Mouse (Mus musculus) large intestine, adult 2 months (tissue): ENCODE measurements around the gene St6galnac4. TPM values are rescaled to one million over a fixed set of nuclear protein-coding genes. Genes with fewer than 3 reads are reported as not detected.

Experiments used
- DNase-seq: peaks from one replicate; pipeline ENCODE4 v3.0.0-alpha.2; 2012; ENCODE audit warnings: low read depth, low spot score
- WGBS: fragments of 180-500 bp; shearing (Covaris S2); methylation state at CpG from one replicate; pipeline ENCODE4 v1.1.7; 2018; 5-methylcytosine and 5-hydroxymethylcytosine counted together
- polyA plus RNA-seq: library from polyadenylated mRNA; depleted of rRNA; stranded (reverse); fragments of >200 nt; gene quantifications from 2 replicates; pipeline ENCODE4 v1.2.3, GENCODE M21; 2012

Gene St6galnac4
- polyA plus RNA-seq, 1 experiment: 7.7 TPM

DNA sequence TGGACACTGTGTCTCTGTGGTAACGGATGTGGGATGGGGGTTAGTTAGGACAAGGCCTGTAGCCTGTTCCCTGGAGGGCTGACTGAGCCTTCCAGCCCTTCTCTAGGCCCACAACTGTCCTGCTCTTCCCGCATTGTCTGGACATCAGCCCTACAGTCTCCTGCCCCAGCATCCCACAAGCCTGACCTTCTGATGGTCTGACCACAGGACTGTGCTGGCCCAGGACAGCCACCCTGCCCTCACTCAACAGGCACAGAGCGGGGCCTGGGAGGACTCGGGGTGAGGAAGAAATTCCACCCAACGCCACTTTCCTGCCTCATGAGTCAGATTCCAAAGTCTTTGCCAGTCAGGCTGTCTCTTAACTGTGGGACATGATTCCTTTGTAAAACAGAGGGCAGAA, 10.8 kb downstream of the St6galnac4 start:
- DNase-seq: no peak
- whole genome bisulfite sequencing: 50% methylated on average over 5 of the region's 5 CpGs

DNA sequence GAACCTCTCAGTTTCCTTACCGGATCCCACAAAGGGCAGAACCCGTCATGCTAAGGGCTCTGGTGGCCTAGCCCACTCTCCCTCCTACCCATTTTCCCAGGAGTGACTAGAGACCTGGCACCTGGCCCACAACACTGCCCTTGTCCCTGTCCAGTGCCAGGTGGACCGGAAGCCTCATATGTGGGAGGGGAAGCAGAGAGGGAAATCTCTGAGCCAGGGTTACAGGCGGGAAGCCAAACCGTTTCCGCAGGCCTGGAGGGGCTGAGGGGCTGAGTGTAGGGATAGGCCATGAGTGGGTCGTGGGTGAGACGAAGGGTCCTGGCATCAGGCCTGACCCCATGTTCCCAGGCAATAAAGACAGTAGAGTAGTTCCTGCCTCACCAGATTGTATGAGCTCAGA, 11.6 kb downstream of the St6galnac4 start:
- DNase-seq: no peak
- WGBS: 54% methylated on average over 8 of the region's 8 CpGs

- DNase-seq: no peak
- WGBS: 37% methylated on average over 3 of the region's 3 CpGs
Measured at GRCm38 (mm10) chr2:32599409-32599808, 12.5 kb downstream of the St6galnac4 start, which contains the start of gene St6galnac6. TSS of gene St6galnac6 (plus strand) at chr2:32599709.

- 20% methylated on average over 8 of the region's 8 CpGs for WGBS
- no peak for DNase-seq
Measured at GRCm38 (mm10) chr2:32601417-32602065, 14.6 kb downstream of the St6galnac4 start.

GRCm38 (mm10) chr2:32602600-32603054, 15.7 kb downstream of the St6galnac4 start:
- DNase-seq: no peak
- WGBS: 1% methylated on average over 11 of the region's 11 CpGs

DNA sequence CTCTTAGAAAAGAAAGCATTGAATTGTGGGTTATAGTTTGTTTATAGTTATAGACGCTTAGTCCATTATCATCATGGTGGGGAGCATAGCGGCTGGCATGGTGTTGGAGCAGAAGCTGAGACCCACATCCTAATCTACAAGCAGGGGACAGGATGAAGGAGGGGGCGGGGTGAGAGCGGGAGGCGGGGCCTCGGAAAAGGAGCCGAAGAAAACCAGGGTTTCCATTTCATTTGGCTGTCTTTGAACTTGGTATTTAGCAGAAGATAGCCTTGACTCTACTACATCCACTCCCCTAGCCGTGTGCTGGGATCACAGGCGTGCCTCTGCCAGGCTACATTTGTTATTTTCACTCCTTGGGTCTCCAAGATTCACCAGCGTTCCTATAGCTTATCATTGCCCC, 17.7 kb downstream of the St6galnac4 start:
- DNase-seq: no peak
- 54% methylated on average over 10 of the region's 10 CpGs for WGBS

DNA sequence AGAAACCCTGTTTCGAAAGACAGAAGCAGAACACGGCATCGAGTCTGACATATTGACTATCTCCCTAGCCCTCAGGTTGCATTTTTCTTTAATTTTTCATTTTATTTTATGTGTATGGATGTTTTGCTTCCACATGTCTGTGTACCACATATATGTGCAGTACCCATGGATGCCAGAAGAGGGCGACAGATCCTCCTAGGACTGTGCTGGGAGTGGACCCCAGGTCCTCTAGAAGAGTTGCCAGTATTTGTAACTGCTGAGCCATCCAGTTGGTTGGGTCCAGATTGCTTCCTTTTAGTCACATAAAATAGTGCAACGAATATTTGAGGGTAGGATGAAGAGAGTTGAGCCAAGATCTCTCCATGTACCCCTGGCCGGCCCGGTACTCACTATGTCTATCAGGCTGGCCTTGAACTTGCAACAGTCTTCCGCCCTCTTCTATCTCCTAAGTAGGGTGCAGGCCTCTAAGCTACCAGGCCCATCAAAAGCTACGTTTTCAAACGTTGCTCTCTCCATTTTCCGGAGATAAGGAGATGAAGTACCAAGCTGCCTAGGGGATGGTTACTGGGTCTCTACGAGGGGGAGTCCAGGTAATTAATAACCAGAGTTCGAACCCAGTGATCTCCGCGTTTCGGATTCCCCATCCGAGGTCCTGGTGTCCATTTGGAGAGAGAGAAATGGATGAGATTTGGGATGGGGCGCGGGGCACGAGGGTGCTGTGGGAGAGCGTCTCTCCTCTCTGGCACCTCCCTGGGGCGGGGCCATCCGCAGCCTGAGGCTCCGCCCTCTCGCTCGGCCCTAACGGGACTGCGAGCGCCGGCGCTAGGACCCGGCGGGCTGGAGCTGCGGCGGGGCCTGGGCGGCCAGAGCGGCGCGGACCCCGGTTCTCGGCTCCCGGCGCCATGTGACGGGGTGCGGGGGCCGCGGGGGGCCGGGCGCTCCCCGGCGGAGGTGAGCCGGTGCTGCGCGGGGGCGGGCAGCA, 19.6 kb downstream of the St6galnac4 start:
- WGBS: 16% methylated on average over 48 of the region's 55 CpGs
- DNase-seq: no peak

DNA sequence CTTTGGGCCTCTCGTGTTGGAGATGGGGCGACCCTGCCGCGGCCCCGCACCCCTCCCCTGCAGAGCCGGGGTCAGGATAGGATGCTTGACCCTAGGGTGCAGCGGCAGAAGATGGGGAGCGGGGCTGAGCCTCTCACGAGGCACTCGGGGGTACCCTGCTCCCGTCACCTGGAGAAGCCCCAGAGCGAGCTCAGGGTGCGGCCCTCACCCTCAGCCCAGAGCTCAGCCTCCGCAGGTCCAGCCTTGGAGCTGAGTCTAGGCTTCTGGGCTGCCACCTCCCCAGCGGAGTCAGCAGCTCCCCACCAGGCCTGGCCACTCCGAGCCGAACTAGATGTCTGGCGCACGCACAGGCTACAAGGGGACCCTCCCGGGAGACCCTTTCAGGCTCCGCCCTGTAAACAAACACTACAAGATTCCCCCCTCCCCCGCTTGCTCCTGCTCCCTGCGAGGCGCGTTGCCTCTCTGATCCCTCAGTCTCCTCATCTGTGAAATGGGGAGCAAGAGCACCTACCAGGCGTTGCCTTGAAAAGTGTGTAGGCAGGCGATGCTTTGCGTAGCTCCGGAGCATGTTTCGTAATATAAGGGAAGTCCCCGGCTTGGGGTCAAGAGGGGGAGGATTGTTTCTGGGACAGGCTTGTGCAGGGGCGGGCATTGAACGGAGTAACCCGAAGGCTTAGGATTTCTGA, 20.5 kb downstream of the St6galnac4 start:
- no peak for DNase-seq
- WGBS: 12% methylated on average over 34 of the region's 34 CpGs

GRCm38 (mm10) chr2:32608141-32608777, 21.4 kb downstream of the St6galnac4 start:
- WGBS: 21% methylated on average over 25 of the region's 25 CpGs
- no peak for DNase-seq

- 60% methylated on average over 18 of the region's 18 CpGs for WGBS
Measured at GRCm38 (mm10) chr2:32608778-32609435, 22.0 kb downstream of the St6galnac4 start.

GRCm38 (mm10) chr2:32610610-32611229, 23.8 kb downstream of the St6galnac4 start:
- DNase-seq: no peak
- WGBS: 23% methylated on average over 23 of the region's 23 CpGs

More at GRCm38 (mm10) chr2:32608778-32609435, 22.0 kb downstream of the St6galnac4 start:
- DNase-seq: no peak

- 79% methylated on average over 26 of the region's 26 CpGs for WGBS
Measured at GRCm38 (mm10) chr2:32612274-32612673, 25.4 kb downstream of the St6galnac4 start.

GRCm38 (mm10) chr2:32617109-32617508, 30.2 kb downstream of the St6galnac4 start:
- DNase-seq: no peak
- WGBS: 97% methylated on average over 1 of the region's 1 CpGs

More at GRCm38 (mm10) chr2:32612274-32612673, 25.4 kb downstream of the St6galnac4 start:
- DNase-seq: no peak

DNA sequence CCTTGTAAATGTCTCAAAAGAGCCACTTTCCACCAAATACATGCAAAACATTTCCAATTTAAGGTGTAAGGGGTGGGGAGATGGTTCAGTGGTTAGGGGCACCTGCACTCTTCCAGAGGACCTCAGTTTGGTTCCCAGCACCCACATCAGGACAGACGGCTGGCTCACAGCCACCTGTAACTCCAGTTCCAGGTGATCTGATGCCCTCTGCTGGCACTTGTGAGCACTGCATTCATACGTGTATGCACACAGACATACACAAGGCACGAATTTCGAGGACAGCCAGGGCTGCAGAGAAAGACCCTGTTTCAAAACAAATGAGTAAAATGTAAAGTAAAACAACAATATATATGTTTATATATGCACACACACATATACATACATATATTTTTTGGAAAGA, 30.7 kb downstream of the St6galnac4 start:
- WGBS: 90% methylated on average over 4 of the region's 4 CpGs
- no peak for DNase-seq

DNA sequence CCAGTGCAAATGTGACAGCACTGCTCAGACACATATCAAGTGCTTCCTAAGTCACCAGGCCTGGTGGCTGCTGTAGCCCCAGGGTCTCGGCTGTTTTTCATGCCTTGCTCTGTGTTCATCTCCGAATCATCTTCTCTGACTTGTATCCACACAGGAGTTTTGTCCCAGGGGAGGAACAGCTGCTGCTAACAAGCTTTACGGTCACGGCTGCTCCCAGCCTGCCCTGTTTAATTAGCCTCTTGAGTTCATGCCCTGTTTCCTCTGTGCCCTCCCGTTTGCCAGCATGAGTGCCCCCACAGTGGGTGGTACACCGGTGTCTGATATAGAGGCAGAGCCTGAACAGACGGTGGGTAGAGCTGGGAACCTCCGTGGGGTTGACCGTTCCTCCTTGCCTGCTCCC, 31.2 kb downstream of the St6galnac4 start:
- WGBS: 76% methylated on average over 9 of the region's 9 CpGs
- DNase-seq: no peak

DNA sequence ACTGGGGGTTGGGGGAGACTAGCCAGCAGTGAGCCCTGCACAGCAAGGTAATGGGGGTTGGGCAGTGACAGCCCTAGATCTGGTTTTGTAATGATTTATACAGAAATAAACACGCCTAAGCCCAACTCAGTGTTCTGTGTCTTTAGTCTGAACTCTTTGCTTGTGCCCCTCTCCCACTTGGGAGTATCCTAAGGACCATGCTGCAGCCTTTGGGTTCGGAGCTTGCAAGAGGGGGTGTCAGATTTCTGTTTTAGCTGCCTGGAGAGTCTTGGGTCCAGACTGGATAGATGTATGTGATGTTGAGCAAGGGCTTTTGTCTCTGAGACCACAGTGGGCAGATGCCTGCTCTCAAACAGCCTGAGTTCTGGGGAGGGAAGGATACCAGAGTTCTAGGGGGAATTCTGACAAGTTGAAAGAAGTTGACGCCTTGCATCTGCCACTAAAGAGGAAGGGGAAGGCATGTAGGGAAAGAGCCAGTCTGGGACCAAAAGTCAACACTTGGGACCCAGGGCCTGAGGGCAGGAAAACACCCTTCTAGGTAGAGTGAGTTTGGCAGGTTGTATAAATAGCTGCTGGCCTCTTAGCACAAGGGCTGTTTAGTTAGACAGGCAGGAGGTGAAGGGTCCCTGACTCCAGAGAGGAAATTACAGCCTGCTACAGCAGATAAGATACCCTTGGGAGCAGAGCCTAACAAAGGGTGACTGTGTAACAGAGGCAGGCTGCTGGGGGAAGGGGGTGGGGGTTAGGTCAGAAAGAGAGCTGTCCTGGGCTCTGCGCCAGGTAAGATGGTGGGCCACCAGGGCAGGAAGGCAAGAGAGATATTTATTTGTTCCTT, 34.0 kb downstream of the St6galnac4 start:
- 56% methylated on average over 4 of the region's 4 CpGs for WGBS

DNA sequence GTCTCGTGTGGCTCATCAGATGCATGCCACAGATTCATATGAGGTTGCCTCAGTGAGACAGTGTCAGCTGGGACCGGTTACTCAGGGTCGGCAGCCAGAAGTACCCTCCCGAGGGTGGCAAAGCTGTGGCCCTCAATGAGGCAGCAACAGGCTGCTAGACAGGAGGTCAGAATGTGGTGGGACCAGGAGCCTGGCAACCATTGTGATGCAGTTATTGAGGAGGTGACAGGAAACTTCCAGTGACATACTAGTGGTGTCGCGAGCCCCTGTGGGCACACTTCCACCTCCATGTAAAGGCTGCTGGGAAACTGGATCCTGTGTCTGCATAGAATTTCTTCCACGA, 34.6 kb downstream of the St6galnac4 start, which contains the start of gene Ak1:
Ak1 (plus strand) TSS at position 242 of the 343 bp plus-strand sequence.
- WGBS: 38% methylated on average over 7 of the region's 7 CpGs
- DNase-seq: no peak

More for the DNA sequence above, 34.0 kb downstream of the St6galnac4 start:
- no peak for DNase-seq
